Mouse (Mus musculus) ES-Bruce4 (cell line): ENCODE results near the gene Nkx2-2.

Experiments used
- CTCF ChIP-seq: IDR thresholded peaks from one replicate; pipeline ENCODE4 v1.8.1; 2011; ENCODE audit warnings: low read depth, low read length
- EP300 ChIP-seq: IDR thresholded peaks from 2 replicates; pipeline ENCODE4 v1.6.1; 2011; ENCODE audit warnings: low read depth, low read length; ENCODE audit not compliant: insufficient read depth
- POLR2A ChIP-seq: IDR thresholded peaks from one replicate; pipeline ENCODE4 v1.8.1; 2011; ENCODE audit warnings: low read length; ENCODE audit not compliant: insufficient read depth

GRCm38 (mm10) chr2:147205076-147205615, 11.1 kb upstream of the Nkx2-2 start:
- TF ChIP-seq CTCF (no peak), POLR2A (no peak), EP300 (no peak)
